Mouse (Mus musculus) spleen, postnatal 14 days (tissue): ENCODE results near the gene Eva1b.
"Not testable (repeated sequence)": the region's sequence is repeated elsewhere in the genome, so short reads cannot be mapped to it uniquely, and the experiment has no call there.

Source experiments
- DNase-seq, 2 experiments: peaks; one replicate each; pipeline ENCODE4 v3.0.0; 2021 to 2022; ENCODE audit warnings: low spot score in 2 of 2

The Eva1b gene

DNA sequence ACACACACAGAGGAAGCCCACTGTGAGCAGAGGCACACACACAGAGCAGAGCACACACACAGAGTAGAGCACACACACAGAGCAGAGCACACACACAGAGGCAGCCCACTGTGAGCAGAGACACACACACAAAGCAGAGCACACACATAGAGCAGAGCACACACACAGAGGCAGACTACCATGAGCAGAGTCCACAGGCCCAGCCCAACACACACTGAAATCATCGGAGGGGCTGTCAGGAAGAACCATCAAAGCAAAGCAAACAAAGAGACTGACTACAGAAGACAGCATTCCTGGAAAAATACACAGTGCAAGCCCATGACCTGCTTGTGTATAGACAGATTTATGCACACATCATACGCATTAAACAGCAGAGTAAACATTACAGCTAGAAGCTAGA, 8.3 kb downstream of the Eva1b start:
- no peak for DNase-seq

- DNase-seq, result peak in 1 of 2 experiments; percentile 32
These were observed 9.1 kb downstream of the Eva1b start for GRCm38 (mm10) chr4:126156617-126157016.

GRCm38 (mm10) chr4:126157562-126157961, 10.0 kb downstream of the Eva1b start:
- no peak for DNase-seq

DNA sequence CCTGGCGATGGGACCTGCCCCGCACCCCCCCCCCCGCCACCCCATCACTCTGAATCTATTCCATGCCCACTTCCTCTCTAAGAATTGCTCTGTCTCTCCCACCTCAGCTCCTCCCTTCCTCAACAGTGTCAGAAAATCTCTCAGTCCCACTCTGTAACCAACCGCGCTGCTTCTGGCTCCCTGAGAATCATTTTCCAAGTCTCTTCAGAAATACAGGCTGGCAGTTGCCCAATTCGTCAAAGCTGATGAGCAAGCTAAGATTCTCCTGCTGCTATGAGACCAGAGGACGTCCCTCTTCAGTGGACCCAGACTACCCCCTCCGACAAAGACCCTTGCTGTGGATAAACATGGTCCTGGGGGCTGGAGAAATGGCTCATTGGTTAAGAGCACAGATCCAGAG, 11.9 kb downstream of the Eva1b start:
- DNase-seq, result no peak

DNA sequence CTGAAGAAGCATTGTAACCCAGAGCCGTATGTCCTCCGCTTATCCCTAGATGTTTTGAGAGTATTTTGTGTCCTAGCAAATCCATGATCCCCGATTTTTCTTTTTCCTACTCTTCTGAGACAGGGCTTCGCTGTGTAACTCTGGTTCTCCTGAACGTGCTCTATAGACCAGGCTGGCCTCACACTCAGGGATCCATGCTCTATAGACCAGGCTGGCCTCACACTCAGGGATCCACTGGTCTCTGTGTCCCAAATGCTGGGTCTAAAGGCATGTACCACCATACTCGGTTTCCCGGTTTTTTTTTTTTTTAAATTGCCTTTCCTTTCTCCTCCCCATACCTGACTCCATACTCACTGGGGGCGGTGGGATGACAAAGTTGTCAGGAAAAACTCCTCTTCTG, 13.4 kb downstream of the Eva1b start:
- no peak for DNase-seq

GRCm38 (mm10) chr4:126161456-126161855, 13.9 kb downstream of the Eva1b start:
- DNase-seq, result no peak

GRCm38 (mm10) chr4:126161986-126162385, 14.4 kb downstream of the Eva1b start:
- no peak for DNase-seq

GRCm38 (mm10) chr4:126162544-126163066, 15.1 kb downstream of the Eva1b start:
- peak; percentile 56 to 71 for DNase-seq

DNA sequence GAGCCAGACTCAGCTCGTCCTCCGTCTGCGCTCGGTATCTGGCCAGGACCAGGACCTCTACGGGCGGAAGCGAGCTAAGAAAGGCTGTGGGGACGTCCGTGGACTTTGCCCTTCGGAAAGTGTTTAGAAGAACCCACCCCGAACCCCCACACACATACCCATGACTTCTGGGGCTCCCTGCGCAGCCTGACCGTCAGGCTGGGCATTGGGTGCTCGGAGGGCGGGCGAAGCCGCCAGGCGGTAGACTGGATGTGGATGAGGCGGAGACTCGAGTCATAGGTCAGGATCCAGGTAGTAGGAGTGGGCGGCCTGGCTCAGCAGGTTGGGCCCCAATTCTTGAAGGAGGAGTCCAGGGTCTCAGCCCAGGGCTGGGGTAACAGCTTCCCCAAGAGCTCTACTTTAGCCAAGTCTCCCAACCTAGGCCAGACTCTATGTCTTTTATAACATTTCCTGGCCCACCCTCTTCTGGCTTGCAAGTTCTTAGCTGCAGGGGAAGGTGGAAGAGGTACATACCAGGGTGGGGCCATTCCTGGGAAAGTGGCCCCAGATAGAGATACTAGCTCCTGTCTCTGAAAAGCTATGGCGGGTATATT, 15.6 kb downstream of the Eva1b start, which contains the start of gene Sh3d21:
Gene Sh3d21, minus strand, starts transcription at position 425 of the 593 bp plus-strand sequence.
- no peak for DNase-seq

DNA sequence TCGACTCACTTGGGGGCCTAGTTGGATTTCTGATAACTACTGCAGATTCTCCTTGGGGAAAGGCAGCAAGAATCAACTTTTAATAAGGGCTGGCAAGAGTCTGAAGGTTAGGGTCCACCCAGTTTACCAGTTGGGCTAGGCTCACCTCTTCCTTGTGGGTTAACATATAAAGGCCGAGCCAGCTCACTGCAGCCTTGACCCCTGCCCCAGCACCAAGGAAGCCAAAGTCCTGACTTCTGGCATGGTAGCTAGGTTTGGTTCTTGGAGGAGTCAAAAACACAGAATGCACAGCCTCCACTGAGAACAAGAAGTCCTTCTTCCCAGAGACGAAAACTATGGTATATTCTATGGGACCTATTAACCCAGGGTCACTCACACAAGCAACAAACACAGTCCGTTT, 16.1 kb downstream of the Eva1b start:
- no peak for DNase-seq

DNA sequence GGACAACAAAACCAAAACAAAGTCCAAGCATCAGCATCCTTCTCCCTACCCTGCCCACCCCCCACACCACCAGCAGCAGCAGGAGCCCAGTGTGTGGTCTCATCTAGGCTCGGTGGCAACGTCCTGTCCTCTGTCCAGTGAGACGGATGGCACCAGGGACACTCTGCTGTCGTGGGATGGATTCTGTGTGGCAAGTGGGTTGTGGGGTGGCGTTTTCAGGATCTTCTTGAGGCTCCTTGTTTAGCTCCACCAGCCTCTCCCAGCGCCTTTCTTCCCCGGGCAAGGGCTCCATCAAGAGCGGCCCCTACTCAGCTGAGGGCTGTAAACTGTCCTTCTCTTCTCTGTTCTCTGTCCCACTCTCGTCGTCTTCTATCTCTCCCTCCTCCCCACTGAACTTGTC, 17.5 kb downstream of the Eva1b start:
- DNase-seq, result not testable (repeated sequence)

GRCm38 (mm10) chr4:126166084-126166483, 18.5 kb downstream of the Eva1b start:
- DNase-seq, result no peak

DNA sequence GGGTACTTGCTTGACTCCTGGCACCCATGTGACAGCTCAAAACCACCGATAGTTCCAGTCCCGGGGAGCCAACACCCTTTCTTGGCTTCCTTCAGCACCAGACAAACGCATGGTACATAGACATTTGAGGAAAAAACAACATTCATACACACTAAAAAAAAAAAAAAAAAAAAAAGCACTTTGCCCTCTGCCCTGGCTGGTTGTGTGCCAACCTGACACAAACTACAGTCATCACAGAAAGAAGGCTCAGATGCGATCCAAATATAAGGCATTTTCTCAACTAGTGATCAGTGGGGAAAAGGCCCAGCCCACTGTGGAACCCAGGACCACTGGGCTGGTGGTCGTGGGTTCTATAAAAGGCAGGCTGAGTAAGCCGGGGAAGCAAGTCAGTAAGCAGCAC, 21.3 kb downstream of the Eva1b start:
- no peak for DNase-seq

DNA sequence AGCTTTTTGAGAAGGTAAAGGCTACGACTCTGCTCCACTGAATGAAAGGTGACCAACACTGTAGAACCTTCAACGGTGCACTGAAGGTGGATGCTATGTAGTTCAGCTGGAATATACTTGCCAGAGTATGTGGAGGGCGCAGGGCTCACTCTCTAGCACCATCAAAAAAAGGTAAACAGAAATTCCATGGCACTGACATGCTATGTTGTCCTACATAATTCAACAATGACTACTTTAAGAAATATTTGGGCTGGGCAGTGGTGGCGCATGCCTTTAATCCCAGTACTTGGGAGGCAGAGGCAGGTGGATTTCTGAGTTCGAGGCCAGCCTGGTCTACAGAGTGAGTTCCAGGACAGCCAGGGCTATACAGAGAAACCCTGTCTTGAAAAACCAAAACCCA, 23.2 kb downstream of the Eva1b start:
- DNase-seq, result not testable (repeated sequence)

- DNase-seq, result no peak
These were observed 26.3 kb downstream of the Eva1b start for GRCm38 (mm10) chr4:126173800-126174199.

DNA sequence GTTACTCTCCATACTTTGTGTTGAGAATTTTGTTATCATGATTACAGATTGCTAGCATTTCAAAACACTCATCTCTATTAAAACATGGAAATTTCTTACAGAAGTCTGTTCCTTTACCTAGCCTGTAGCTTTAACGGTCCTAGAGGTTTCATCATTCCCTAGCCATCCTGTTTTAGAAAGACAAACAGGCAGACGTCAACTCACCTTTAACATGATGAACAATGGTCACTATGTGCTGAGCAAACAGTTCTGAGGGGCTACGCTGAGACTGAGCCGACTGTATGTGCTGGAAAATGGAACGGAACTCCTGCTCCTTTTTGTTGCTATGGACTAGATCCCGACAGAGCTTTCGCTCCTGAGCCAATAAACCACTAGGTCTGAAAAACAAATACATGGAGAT, 28.4 kb downstream of the Eva1b start:
- DNase-seq, result not testable (repeated sequence)

DNA sequence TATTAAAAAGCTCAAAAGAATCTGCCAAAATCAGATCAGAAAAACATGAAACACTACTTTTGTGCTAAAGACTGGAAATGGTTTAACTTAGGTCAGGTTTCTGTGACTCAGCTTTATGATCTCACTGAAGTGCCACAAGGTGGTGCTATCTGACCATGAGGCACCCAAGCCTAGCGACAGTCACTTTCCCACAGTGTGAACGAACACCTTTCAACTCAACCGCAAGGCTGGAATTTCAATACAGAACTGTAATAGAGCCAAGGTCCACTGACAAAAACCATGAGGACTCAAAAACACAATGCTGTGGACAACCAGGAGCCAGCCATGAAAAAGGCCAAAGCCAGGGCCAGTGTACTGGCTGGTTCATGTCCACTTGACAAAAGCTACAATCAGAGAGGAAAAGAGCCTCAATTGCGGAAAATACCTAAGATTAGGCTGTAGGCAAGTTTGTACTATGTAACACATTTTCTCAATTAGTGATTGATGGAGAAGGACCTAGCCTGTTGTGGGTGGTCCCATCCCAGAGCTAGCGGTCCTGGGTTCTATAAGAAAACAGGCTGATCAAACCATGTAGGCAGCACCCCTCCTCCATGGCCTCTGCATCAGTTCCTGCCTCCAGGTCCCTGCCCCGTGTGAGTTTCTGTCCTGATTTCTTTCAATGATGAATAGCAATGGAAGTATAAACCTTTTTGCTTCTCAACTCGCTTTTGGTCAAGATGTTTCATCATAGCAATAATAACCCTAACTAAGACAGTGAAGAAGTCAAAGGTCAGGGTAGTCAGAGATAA, 33.8 kb downstream of the Eva1b start:
- DNase-seq, result peak in 1 of 2 experiments; percentile 28

DNA sequence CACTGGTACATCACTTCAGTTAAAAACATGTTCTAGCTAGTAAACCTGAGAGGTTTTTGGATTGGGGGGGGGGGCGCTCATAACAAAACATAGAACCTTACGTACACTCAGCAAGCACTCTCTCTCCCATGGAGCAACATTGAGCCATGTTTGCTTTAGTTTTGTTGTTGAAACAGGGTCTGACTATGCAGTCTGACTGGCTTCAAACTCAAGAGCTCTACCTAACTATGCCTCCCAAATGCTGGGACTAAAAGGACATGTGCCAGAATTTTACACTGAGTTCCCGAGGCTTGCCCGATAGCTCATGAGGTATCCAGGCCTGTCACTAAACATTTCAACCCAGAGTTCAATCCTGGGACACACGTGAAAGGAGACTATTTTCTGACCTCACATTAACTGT, 35.5 kb downstream of the Eva1b start:
- no peak for DNase-seq

GRCm38 (mm10) chr4:126187096-126187495, 39.6 kb downstream of the Eva1b start:
- no peak for DNase-seq

DNA sequence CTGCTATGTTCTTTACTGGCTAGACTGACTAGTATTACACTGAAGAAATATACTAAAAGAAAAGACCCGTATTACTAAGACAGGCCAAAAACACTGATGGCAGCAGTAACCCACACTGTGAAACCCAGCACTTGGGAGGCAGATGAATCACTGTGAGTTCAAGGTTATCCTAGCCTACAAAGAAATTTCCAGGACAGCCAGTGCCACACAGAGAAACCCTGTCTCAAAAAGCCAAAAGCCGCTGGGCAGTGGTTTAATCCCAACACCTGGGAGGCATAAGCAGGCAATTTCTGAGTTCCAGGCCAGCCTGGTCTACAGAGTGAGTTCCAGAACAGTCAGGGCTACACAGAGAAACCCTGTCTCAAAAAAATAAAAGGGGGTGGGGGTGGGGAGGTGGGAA, 43.1 kb downstream of the Eva1b start:
- DNase-seq, result no peak

GRCm38 (mm10) chr4:126194216-126194615, 46.7 kb downstream of the Eva1b start:
- no peak for DNase-seq

DNA sequence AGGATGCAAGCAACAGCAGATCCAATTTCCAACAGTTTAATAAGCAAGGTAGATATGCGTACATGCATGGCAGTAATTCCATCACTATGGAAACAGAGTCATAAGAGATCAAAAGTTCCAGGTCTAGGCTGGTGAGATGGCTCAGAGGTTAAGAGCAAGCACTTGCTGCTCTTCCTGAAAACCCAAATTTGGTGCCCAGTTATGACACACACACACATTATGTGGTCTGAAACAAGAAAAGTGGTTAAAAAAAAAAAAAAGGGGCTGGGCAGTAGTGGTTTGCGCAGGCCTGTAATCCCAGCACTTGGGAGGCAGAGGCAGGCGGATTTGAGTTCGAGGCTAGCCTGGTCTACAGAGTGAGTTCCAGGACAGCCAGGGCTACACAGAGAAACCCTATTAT, 47.4 kb downstream of the Eva1b start:
- no peak for DNase-seq

DNA sequence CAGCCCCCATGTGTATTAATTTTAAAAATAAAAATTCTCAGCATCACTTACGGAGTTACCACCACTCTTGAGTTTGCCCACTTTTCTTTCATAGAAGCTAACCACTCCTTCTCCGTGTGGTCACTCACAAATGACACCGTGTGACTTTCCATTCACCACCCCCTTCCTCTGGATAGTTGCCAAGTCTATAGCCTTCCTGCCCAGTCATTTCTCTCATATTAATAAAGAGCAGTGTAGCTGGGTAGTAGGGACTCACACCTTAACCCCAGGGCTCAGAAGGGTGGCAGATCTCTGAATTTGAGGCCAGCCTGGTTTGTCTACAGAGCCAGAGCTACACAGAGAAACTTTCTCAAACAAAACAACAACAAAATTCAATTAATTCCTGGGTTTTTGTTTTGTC, 49.9 kb downstream of the Eva1b start:
- DNase-seq, result no peak
